Mouse (Mus musculus): ENCODE data around the gene Amotl1.

GRCm38 (mm10) chr9:14607464-14607863 is 37.4 kb downstream of the Amotl1 start:
- TF ChIP-seq POLR2A (IDR thresholded peaks at IDR 0.05; ENCODE audit: borderline replicate concordance, extremely low read depth, low read depth, low read length) (no peak), CTCF (IDR thresholded peaks at IDR 0.05; ENCODE audit: insufficient read depth, low read length) (no peak)
